Mouse (Mus musculus) ovary, postnatal 36 days (tissue): ENCODE results near the gene Trim33.

ENCODE experiments used
- DNase-seq: peaks from one replicate; pipeline ENCODE4 v3.0.0; 2022; ENCODE audit warnings: low spot score, mixed read lengths

Gene Trim33

GRCm38 (mm10) chr3:103361150-103361549, 82.1 kb downstream of the Trim33 start:
- no peak for DNase-seq

GRCm38 (mm10) chr3:103364182-103364945, 85.3 kb downstream of the Trim33 start:
- no peak for DNase-seq

GRCm38 (mm10) chr3:103367176-103367970, 88.3 kb downstream of the Trim33 start:
- DNase-seq = no peak

- DNase-seq = no peak
These were observed 89.6 kb downstream of the Trim33 start for GRCm38 (mm10) chr3:103368731-103369130.

- DNase-seq = peak; percentile 41
These were observed 94.9 kb downstream of the Trim33 start for GRCm38 (mm10) chr3:103374028-103374427.

GRCm38 (mm10) chr3:103375181-103375855, 96.2 kb downstream of the Trim33 start:
- DNase-seq = no peak

- DNase-seq = no peak
These were observed 98.9 kb downstream of the Trim33 start for GRCm38 (mm10) chr3:103378018-103378417.

GRCm38 (mm10) chr3:103379371-103379770, 100.3 kb downstream of the Trim33 start:
- no peak for DNase-seq

- DNase-seq = no peak
These were observed 101.7 kb downstream of the Trim33 start for GRCm38 (mm10) chr3:103380814-103381213.

- no peak for DNase-seq
These were observed 102.3 kb downstream of the Trim33 start for GRCm38 (mm10) chr3:103381441-103381840.

- DNase-seq = peak; percentile 92
These were observed 103.9 kb downstream of the Trim33 start for GRCm38 (mm10) chr3:103382872-103383567.

GRCm38 (mm10) chr3:103384486-103384885, 105.4 kb downstream of the Trim33 start:
- no peak for DNase-seq

- no peak for DNase-seq
These were observed 105.9 kb downstream of the Trim33 start for GRCm38 (mm10) chr3:103384949-103385348.

GRCm38 (mm10) chr3:103385383-103386291, 106.5 kb downstream of the Trim33 start:
- no peak for DNase-seq

- DNase-seq = no peak
These were observed 107.4 kb downstream of the Trim33 start for GRCm38 (mm10) chr3:103386292-103387031.

GRCm38 (mm10) chr3:103392613-103393258, 113.6 kb downstream of the Trim33 start:
- DNase-seq = no peak

GRCm38 (mm10) chr3:103393283-103394060, 114.4 kb downstream of the Trim33 start:
- no peak for DNase-seq

GRCm38 (mm10) chr3:103394121-103394520, 115.0 kb downstream of the Trim33 start:
- DNase-seq = no peak

GRCm38 (mm10) chr3:103397523-103397922, 118.4 kb downstream of the Trim33 start:
- no peak for DNase-seq
